Mouse (Mus musculus): ENCODE measurements at regions not wholly inside any gene's neighbourhood (a gene's known extent, or its start where the extent isn't known, plus 50 kb on each side); places are given as distances from the start of the nearest gene placed in this dataset.

DNA sequence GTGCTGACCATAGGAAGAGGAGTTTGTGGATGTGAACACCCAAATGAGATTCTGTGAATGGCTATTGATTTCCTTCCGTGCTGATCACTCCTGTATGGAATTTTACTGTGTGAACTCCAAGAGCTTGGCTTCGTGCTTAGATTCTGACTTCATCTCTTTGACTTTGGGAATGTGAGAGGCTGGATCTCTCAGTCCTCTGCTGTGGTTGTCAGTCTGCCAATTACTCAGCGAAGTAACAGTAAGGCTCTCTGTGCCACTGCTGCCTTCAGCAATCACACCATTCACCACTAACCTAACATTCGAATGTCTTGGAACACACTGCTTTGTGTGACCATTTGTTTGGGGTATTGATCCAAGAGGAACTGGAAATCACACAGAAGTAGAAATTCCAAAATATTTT is 291.5 kb downstream of the Gm21750 start:
- DNase-seq (ENCODE audit: low read depth, low spot score), result no peak

DNA sequence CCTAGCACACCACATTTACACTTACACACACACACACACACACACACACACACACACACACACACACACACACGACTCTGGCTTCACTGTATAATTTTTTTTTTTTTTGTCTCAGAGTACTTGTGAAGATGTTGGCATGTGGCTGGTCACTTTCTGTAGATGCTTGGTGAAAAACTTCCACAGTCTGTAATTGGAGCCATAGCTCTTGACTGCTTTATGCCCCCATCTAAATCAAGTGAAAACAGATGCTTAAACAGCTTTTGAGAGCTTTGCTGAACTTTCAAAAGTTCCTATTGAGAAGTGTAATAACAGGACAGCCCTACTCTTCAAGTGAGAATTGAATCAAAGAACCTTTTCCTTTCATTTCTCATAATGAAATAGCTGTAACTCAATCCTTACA is 317.7 kb downstream of the Gm21750 start:
- DNase-seq (ENCODE audit: low read depth, low spot score), result no peak

DNA sequence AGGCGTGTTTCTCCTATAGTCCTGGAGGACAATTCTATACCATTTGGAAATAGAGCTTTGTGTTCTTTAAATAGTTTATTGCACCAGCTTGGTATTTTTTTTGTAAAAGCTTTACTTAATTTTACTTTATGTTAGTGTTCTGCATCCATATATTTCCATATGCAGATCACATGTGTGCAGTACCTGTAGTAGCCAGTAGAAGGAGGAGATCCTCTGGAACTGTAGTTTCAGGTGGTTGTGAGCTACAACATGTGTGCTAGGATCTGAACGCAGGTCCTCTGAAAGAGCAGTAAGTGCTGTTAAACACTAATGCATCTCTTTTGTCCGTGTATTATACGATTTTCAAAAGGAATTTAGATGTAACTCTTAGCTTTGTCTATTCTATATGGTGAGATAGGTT is 335.2 kb downstream of the Gm21750 start:
- no peak for DNase-seq (ENCODE audit: low read depth, low spot score)

DNA sequence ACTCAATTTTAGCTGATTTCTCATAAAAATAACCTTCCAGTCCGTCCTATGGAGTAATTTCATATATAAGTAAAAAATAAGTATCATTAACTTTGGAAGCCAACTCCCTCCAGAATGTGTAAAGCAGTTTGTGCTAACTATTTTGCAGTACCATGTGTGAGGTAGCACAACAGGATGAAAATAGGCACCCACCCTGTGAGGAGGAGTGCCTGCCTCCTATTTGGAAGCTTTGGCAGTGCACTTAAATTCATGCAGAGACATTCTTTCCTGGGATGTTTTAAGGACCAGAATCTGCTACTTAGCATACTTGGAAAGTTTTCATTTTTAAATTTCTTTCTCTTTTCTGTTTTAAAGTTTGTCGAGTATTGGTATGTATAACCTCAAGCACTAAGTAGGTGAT is 336.8 kb downstream of the Gm21750 start:
- DNase-seq (ENCODE audit: low read depth, low spot score), result no peak

DNA sequence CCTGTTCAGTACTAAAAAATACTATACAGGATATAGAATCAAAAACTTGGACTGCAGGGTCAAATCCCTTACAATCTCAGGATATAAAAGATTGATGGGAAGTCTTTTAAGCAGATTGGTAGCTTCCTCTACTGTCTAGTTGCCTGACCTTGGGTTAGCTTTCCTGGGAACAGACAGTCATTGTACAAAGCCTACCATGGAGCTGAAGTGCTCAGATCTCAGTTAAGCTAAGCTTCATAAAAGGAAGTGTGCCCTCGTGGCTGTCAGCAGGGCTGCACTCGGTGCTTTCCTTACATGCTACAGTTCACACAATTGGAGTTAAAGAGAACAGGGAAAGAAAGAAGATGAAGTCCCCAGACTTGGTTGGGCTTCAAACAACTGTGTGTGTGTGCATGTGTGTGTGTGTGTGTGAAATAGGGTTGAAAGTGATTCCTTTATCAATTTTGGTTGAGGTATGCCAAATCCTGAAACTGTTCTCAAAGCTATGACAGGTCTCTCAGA is 338.4 kb downstream of the Gm21750 start:
- no peak for DNase-seq (ENCODE audit: low read depth, low spot score)

DNA sequence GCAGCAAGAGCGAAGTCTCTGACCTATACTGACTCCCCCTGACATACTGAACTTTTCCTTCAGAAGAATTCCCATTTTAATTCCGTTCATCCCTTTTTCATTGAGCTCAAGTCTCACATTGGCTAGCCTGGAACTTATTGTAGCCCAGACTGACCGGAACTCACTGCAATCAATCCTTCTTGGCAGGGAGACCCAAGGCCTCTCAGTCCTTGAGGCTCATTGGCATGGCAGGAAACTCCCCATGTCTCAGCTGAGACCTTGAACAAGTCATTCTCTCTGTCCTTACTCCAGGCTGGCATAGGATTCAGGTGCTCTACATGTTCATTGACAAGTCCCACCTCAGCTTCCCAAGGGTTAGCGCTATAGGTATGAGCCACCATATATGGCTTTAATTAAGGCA is 345.9 kb downstream of the Gm21750 start:
- no peak for DNase-seq (ENCODE audit: low read depth, low spot score)

DNA sequence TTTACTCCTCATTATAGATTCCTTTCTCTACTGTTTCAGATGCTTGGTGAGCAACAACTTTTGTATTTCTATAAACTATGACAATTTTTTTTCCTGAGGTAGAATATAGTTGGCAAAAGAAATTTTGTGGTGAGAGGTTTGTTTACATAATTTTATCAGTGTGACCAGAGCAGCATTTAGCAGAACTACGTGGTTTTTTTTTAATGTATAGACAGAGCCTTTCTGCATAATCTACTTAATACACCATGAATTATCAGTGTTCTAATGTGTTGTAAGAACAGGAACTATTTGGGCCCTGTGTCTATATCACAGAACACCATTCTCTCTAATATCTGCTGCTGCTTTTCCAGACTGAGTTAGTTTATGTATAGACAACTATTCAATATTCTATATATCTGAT is 350.5 kb downstream of the Gm21750 start:
- no peak for DNase-seq (ENCODE audit: low read depth, low spot score)

DNA sequence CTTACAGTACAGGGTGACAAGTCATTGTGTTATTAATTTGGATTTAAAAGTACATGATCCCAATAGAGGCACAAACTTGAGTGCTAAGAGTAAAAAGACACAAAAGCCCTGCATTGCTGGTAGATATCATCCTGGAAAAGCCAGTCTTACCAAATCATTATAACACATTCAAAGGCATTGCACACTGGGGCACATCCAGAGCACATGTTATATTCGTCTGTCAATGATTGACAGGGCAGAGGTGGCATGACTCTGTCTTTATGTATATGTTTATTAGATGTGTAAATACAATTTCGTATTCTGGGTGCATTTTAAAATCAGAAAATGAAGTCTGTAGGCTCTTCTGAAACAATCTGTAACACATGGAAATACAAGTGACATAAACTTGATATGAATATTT is 358.4 kb downstream of the Gm21750 start:
- no peak for DNase-seq (ENCODE audit: low read depth, low spot score)

GRCm38 (mm10) chr14:74047009-74047694 is 386.1 kb downstream of the Gm21750 start:
- no peak for DNase-seq (ENCODE audit: low read depth, low spot score)

DNA sequence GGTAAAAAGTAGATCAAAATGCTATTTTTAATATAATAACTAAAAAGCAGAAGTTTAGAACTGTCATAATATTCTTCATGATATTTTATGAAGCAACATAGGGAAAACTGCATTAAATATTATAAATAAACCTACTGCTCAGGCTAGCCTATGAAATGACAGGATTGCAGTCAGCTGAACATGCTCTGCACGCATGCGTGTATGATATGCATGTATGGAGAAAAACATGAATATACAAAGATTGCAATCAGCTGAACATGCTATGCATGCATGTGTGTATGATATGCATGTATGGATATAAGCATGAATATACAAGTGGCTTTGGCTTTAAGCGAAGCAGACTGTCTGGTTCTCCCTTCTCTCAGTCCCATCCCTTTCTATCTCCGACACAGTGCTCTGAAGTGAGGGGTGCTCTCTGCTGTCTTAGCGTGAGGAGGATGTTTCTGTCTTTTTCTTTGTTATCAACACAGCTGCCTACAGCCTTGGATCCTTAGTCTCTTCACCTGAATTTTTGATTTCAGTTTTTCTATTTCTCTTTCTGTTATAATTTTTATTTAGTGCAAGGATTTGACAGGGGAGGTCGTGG is 386.8 kb downstream of the Gm21750 start:
- no peak for DNase-seq (ENCODE audit: low read depth, low spot score)

DNA sequence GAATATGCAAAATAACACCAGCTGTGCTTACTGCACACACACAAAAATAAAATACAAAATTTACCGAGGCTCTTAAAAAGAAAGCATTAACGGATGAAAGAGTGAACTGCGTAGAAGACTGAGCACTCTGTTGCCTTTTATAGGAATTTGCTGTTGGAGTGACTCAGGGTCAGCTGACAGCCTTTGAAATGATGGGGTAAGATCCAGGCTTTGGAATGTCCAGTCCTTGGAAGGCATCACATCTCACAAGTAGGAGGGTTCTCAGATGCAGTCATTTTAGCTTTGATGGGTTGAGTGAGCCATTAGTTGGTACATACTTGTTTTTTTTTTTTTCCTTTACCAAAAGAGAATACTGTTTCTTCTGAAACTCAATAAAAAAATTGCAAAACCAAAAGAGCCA is 387.4 kb downstream of the Gm21750 start:
- DNase-seq (ENCODE audit: low read depth, low spot score), result no peak

DNA sequence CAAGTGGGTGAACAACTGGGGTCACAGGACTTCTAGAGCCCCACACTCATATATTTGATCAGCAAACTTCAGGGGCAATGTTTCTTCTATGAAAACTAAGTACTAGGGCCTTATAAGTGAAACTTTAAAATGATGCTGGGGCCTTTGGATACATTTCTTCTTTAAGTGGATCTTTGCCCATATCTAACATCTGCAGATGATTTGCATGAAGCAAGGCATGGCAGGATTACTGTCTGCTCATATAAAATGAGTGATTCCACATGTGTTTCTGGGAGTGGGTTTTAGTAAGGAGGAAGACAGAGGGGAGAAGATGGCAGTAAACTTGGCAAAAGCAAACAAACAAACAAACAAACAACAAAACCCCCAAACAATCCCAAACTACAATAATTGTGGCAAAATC is 405.0 kb downstream of the Gm21750 start:
- no peak for DNase-seq (ENCODE audit: low read depth, low spot score)

- DNase-seq (ENCODE audit: low read depth, low spot score), result no peak
Measured at GRCm38 (mm10) chr14:74093016-74093415, 432.0 kb downstream of the Gm21750 start.

GRCm38 (mm10) chr14:74099696-74100095 is 438.7 kb downstream of the Gm21750 start:
- no peak for DNase-seq (ENCODE audit: low read depth, low spot score)

DNA sequence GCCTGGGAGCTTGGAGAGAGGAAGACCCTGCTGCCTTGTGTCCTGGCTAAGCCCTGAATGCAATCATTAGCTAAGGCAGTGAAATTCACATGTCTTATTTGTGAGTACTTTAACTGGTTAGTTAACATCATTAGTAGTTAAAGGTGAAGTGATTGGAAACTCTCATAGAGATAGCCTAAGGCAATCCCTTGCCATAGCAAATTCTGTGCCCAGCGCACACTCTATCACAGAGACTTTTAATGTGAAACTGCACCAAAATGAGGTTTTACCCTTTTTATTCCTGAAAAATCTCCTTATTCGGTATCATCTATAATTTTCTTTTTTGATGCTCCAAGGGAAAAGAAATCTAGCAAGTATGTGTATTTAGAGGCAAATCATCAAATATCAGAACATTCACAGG is 451.6 kb downstream of the Gm21750 start:
- no peak for DNase-seq (ENCODE audit: low read depth, low spot score)

- no peak for DNase-seq (ENCODE audit: low read depth, low spot score)
Measured at GRCm38 (mm10) chr14:74113116-74113515, 452.1 kb downstream of the Gm21750 start.

DNA sequence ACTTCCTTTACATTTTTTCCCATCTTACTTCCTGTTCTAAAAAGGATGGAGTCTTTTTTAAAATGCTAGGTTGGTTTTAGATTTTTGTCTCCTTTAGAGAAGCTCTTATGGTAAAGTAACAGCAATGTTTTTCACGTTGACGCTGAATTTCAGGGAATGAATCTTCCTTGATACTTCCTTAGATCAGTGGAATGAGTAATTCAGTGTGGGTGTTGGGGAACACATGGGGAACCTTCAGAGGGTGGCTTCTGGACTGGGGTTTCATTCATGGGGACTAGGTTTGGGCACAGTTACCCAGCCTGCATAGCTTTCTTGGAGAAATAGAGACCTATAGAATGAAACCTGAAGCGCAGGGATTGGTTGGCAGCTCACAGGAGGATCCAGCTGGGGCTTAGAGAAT is 452.5 kb downstream of the Gm21750 start:
- DNase-seq (ENCODE audit: low read depth, low spot score), result no peak

DNA sequence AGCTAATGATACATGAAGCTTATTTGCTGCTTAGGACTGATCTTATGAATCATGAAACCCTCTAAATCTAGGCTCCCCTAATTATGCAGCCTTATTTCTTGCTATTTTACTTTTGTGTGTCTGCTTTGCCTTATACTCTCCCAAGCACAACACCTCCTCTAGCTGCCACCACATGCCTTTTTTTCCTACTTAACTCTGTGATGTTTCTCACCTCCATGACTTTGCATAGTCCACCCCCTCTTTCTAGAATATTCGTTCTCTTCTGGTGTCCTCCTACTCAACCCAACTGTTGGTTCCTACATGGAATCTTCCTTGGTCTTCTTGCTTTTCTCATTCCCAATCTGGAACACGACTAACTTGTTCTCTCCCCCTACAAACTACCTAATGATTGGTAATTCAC is 456.7 kb downstream of the Gm21750 start:
- no peak for DNase-seq (ENCODE audit: low read depth, low spot score)

- DNase-seq (ENCODE audit: low read depth, low spot score), result no peak
Measured at GRCm38 (mm10) chr14:74145202-74145700, 484.2 kb downstream of the Gm21750 start.

- no peak for DNase-seq (ENCODE audit: low read depth, low spot score)
Measured at GRCm38 (mm10) chr14:74166221-74166620, 474.4 kb upstream of the Htr2a start.

DNA sequence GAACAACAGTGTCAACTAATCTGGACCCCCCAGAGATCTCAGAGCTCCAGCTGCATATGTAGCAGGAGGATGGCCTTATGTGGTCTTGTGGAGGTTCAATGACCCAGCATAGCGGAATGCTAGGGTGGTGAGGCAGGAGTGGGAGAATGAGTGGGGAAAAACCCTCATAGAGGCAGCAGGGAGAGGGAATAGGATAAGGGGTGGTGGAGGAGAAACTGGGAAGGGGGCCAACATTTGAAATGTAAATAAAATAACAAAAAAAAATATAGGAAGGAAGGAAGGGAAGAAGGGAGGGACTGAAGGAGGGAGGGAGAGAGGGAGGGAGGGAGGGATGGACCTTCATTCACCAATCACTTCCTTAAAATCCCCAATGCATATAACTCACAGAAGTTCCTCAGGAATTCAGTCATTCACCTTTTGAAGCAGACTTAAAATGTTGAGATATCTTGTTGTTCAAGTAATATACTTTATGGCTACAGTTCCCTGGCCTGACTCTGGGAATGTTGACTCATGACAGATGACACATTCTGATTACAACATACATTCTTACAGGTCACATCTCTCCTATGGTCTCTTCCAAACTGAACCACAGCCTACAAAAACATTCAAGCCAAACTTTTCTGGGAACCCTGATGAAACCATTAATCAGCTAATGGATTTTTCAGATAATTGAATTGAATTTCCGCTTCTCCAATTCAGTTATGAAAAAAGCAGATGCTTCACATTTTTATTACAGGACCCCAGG is 471.3 kb upstream of the Htr2a start:
- DNase-seq (ENCODE audit: low read depth, low spot score), result no peak

GRCm38 (mm10) chr14:74180066-74180465 is 460.6 kb upstream of the Htr2a start:
- no peak for DNase-seq (ENCODE audit: low read depth, low spot score)

- DNase-seq (ENCODE audit: low read depth, low spot score), result no peak
Measured at GRCm38 (mm10) chr14:74182996-74183395, 457.6 kb upstream of the Htr2a start.

Data from CD4-positive helper T cell, adult 2 months (primary cell).